Comparison of ENCODE assay signal across 17 mouse cellular contexts in genomic region chr2:120167763-120168162, GRCm38 (mm10).
"Had no signal": no experiment of that assay in that cellular context is flagged by ENCODE, and none has a peak within 500 bp of the region (broad histone marks: within the 10 kb centered on the region; RNA-seq: fewer than 3 reads in every experiment).

No protein-coding gene starts in this region.

- H3K27ac ChIP-seq: neural tube, embryonic 12.5 days; neural tube, embryonic 13.5 days; neural tube, embryonic 15.5 days; stomach, embryonic 15.5 days; stomach, postnatal 0 days had no signal

- H3K36me3 ChIP-seq: neural tube, embryonic 12.5 days; neural tube, embryonic 13.5 days; neural tube, embryonic 15.5 days; stomach, embryonic 15.5 days had no signal

- DNase-seq: retina, postnatal 1 day; right cerebral cortex, adult 18-20 months; right cerebral cortex, postnatal 14 days; right cerebral cortex, postnatal 25 days; right cerebral cortex, postnatal 4 days; spleen, adult 18-20 months; thymus, adult 18-20 months; thymus, adult 2 months; thymus, postnatal 14 days; thymus, postnatal 25 days; thymus, postnatal 36 days; thymus, postnatal 4 days had no signal

- H3K9ac ChIP-seq: neural tube, embryonic 12.5 days; neural tube, embryonic 13.5 days; neural tube, embryonic 15.5 days; stomach, embryonic 15.5 days had no signal

- H3K9me3 ChIP-seq: neural tube, embryonic 12.5 days; neural tube, embryonic 13.5 days; neural tube, embryonic 15.5 days; stomach, embryonic 15.5 days had no signal

- H3K4me3 ChIP-seq: neural tube, embryonic 12.5 days; neural tube, embryonic 13.5 days; neural tube, embryonic 15.5 days; stomach, embryonic 15.5 days had no signal

- H3K4me2 ChIP-seq: neural tube, embryonic 12.5 days; neural tube, embryonic 13.5 days; neural tube, embryonic 15.5 days; stomach, embryonic 15.5 days had no signal

- H3K4me1 ChIP-seq: neural tube, embryonic 12.5 days; neural tube, embryonic 13.5 days; neural tube, embryonic 15.5 days; stomach, embryonic 15.5 days had no signal

- H3K27me3 ChIP-seq: neural tube, embryonic 12.5 days; neural tube, embryonic 13.5 days; neural tube, embryonic 15.5 days; stomach, embryonic 15.5 days had no signal
